Mouse (Mus musculus): ENCODE measurements around the gene Gm19684. TPM values are rescaled to one million over a fixed set of nuclear protein-coding genes. Genes with fewer than 3 reads are reported as not detected.

The Gm19684 gene
- not detected for polyA plus RNA-seq (2014; fragmentation: Illumina TruSeq; extraction: RNeasy Lipid Tissue Mini Kit (QIAGEN cat#74804); ENCODE audit: low read depth, low replicate concordance)

GRCm38 (mm10) chr17:36121352-36122020, at the start of gene Gm19684:
Gm19684 (plus strand) TSS chr17:36121678.

GRCm38 (mm10) chr17:36128968-36129817, 7.7 kb downstream of the Gm19684 start, which contains the start of gene Gm7030:
Gm7030 (minus strand) TSS chr17:36129425.

GRCm38 (mm10) chr17:36168039-36168652, 46.7 kb downstream of the Gm19684 start, which contains the start of gene Gm8909:
Gm8909 (minus strand) TSS chr17:36168537.

Other genes starting within 250 kb of the Gm19684 start
- gene Dhx16, start 241.9 kb upstream of the Gm19684 start, polyA plus RNA-seq (2014; fragmentation: Illumina TruSeq; extraction: RNeasy Lipid Tissue Mini Kit (QIAGEN cat#74804); ENCODE audit: low read depth, low replicate concordance): 32.7 TPM
- gene 2310061I04Rik, start 224.2 kb upstream of the Gm19684 start, polyA plus RNA-seq (2014; fragmentation: Illumina TruSeq; extraction: RNeasy Lipid Tissue Mini Kit (QIAGEN cat#74804); ENCODE audit: low read depth, low replicate concordance): 25.9 TPM
- 14.4 TPM for gene Atat1, start 211.6 kb upstream of the Gm19684 start, polyA plus RNA-seq (2014; fragmentation: Illumina TruSeq; extraction: RNeasy Lipid Tissue Mini Kit (QIAGEN cat#74804); ENCODE audit: low read depth, low replicate concordance)
- 11.0 TPM for gene Mrps18b, start 205.3 kb upstream of the Gm19684 start, polyA plus RNA-seq (2014; fragmentation: Illumina TruSeq; extraction: RNeasy Lipid Tissue Mini Kit (QIAGEN cat#74804); ENCODE audit: low read depth, low replicate concordance)
- gene Ppp1r10, start 205.2 kb upstream of the Gm19684 start, polyA plus RNA-seq (2014; fragmentation: Illumina TruSeq; extraction: RNeasy Lipid Tissue Mini Kit (QIAGEN cat#74804); ENCODE audit: low read depth, low replicate concordance): 49.3 TPM
- 41.4 TPM for gene Abcf1, start 151.9 kb upstream of the Gm19684 start, polyA plus RNA-seq (2014; fragmentation: Illumina TruSeq; extraction: RNeasy Lipid Tissue Mini Kit (QIAGEN cat#74804); ENCODE audit: low read depth, low replicate concordance)
- 1.1 TPM for gene Gnl1, start 141.8 kb upstream of the Gm19684 start, polyA plus RNA-seq (2014; fragmentation: Illumina TruSeq; extraction: RNeasy Lipid Tissue Mini Kit (QIAGEN cat#74804); ENCODE audit: low read depth, low replicate concordance)
- 3.3 TPM for gene Prr3, start 141.4 kb upstream of the Gm19684 start, polyA plus RNA-seq (2014; fragmentation: Illumina TruSeq; extraction: RNeasy Lipid Tissue Mini Kit (QIAGEN cat#74804); ENCODE audit: low read depth, low replicate concordance)
- gene H2-T24, start 101.1 kb upstream of the Gm19684 start, polyA plus RNA-seq (2014; fragmentation: Illumina TruSeq; extraction: RNeasy Lipid Tissue Mini Kit (QIAGEN cat#74804); ENCODE audit: low read depth, low replicate concordance): 4.8 TPM
- gene H2-T23, start 88.8 kb upstream of the Gm19684 start, polyA plus RNA-seq (2014; fragmentation: Illumina TruSeq; extraction: RNeasy Lipid Tissue Mini Kit (QIAGEN cat#74804); ENCODE audit: low read depth, low replicate concordance): 10.6 TPM
- 14.1 TPM for gene H2-T22, start 78.9 kb upstream of the Gm19684 start, polyA plus RNA-seq (2014; fragmentation: Illumina TruSeq; extraction: RNeasy Lipid Tissue Mini Kit (QIAGEN cat#74804); ENCODE audit: low read depth, low replicate concordance)
- not detected for gene Gm6034, start 78.7 kb upstream of the Gm19684 start, polyA plus RNA-seq (2014; fragmentation: Illumina TruSeq; extraction: RNeasy Lipid Tissue Mini Kit (QIAGEN cat#74804); ENCODE audit: low read depth, low replicate concordance)
- not detected for gene Gm11127, start 63.3 kb upstream of the Gm19684 start, polyA plus RNA-seq (2014; fragmentation: Illumina TruSeq; extraction: RNeasy Lipid Tissue Mini Kit (QIAGEN cat#74804); ENCODE audit: low read depth, low replicate concordance)
- not detected for gene Gm7030, start 7.7 kb downstream of the Gm19684 start, polyA plus RNA-seq (2014; fragmentation: Illumina TruSeq; extraction: RNeasy Lipid Tissue Mini Kit (QIAGEN cat#74804); ENCODE audit: low read depth, low replicate concordance)
- 0.88 TPM for gene Gm8909, start 46.9 kb downstream of the Gm19684 start, polyA plus RNA-seq (2014; fragmentation: Illumina TruSeq; extraction: RNeasy Lipid Tissue Mini Kit (QIAGEN cat#74804); ENCODE audit: low read depth, low replicate concordance)
- 5.0 TPM for gene H2-T3, start 68.6 kb downstream of the Gm19684 start, polyA plus RNA-seq (2014; fragmentation: Illumina TruSeq; extraction: RNeasy Lipid Tissue Mini Kit (QIAGEN cat#74804); ENCODE audit: low read depth, low replicate concordance)
- gene Rpp21, start 136.4 kb downstream of the Gm19684 start, polyA plus RNA-seq (2014; fragmentation: Illumina TruSeq; extraction: RNeasy Lipid Tissue Mini Kit (QIAGEN cat#74804); ENCODE audit: low read depth, low replicate concordance): 11.3 TPM
- gene Trim39, start 150.6 kb downstream of the Gm19684 start, polyA plus RNA-seq (2014; fragmentation: Illumina TruSeq; extraction: RNeasy Lipid Tissue Mini Kit (QIAGEN cat#74804); ENCODE audit: low read depth, low replicate concordance): 23.3 TPM
- not detected for gene H2-M10.2, start 164.8 kb downstream of the Gm19684 start, polyA plus RNA-seq (2014; fragmentation: Illumina TruSeq; extraction: RNeasy Lipid Tissue Mini Kit (QIAGEN cat#74804); ENCODE audit: low read depth, low replicate concordance)
- gene H2-M10.1, start 204.5 kb downstream of the Gm19684 start, polyA plus RNA-seq (2014; fragmentation: Illumina TruSeq; extraction: RNeasy Lipid Tissue Mini Kit (QIAGEN cat#74804); ENCODE audit: low read depth, low replicate concordance): not detected
- gene H2-M10.3, start 246.7 kb downstream of the Gm19684 start, polyA plus RNA-seq (2014; fragmentation: Illumina TruSeq; extraction: RNeasy Lipid Tissue Mini Kit (QIAGEN cat#74804); ENCODE audit: low read depth, low replicate concordance): not detected